Mouse (Mus musculus): Measurements from ENCODE around the gene A830018L16Rik.
"Not testable (repeated sequence)": the region's sequence is repeated elsewhere in the genome, so short reads cannot be mapped to it uniquely, and the experiment has no call there.

Gene A830018L16Rik

DNA sequence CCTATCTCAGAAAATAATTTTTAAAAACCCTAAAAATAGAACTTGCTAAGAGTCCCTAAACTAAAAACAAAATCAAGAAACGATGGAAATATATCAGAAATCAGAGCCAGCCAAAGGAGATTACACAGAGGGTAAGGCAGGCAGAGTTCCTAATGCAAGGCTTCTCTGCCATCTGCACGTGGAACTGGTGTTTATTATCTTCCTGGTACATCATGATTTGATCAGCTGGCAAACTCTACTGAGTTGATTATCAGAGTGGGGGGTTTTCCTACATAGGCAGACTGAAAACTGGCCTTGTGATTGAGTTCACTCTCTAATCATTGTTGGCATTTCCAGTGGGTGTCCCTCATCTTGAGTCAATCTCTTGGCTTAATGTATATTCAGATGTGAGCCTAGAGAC, 583.7 kb downstream of the A830018L16Rik start:
- no peak for DNase-seq (ENCODE audit: low spot score in 2 of 2)

GRCm38 (mm10) chr1:12000557-12000956, 586.7 kb downstream of the A830018L16Rik start:
- DNase-seq (ENCODE audit: low spot score in 2 of 2), result no peak

- DNase-seq (ENCODE audit: low spot score in 2 of 2), result no peak
These were observed 595.1 kb downstream of the A830018L16Rik start for GRCm38 (mm10) chr1:12008789-12009550.

DNA sequence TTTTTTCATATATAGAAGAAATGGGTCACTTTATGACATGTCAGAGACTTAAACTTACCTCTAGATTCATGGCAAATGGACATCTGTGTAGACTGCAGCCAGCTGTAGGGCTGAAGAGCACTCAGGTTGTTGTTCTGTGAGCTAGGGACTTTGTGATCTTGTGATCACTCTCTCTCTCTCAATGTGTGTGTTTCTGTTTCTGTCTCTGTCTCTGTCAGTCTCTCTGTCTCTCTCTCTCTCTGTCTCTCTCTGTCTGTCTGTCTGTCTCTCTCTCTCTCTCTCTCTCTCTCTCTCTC, 595.6 kb downstream of the A830018L16Rik start:
- DNase-seq (ENCODE audit: low spot score in 2 of 2), result no peak

DNA sequence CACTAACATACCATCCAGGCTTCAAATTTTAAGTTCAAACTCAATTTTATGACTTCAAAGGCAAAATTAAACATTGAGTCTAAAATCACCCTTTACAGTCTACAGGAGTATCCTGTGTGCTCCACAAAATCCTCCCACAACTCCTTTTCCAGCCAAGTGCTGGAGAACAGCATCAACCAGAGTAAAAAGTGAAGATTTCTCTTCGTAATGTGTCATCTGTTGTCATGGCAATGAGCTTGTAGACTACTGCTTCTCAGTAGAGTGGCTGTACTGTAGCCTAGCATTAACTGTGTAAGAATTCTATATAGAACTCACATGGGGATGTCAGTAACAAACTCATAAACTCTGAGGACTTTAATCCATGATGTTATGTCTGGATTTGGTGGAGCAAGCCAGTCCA, 596.7 kb downstream of the A830018L16Rik start:
- DNase-seq (ENCODE audit: low spot score in 2 of 2), result no peak

DNA sequence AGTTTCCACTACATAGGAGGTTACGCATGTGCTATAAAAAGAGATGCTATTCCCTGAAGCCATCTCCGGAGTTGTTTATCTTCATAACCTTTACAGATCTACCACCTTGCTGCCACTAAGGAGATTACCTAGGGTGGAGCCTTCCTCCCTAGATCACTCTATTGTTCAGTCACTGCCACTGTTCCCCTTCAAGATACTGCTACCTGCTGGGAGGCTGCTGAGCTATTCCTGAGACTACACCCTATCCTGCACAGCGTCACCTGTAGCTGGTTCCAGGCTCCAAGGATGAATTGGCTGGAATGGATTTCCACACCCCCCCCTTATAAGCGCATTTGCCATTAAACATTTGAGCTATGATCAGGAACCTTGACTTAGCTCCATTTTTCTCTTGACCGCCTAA, 606.7 kb downstream of the A830018L16Rik start:
- not testable (repeated sequence) for DNase-seq (ENCODE audit: low spot score in 2 of 2)

Measured in spleen, postnatal 14 days (tissue).